Mouse (Mus musculus): ENCODE data around the gene Gm29735. TPM values are rescaled to one million over a fixed set of nuclear protein-coding genes. Genes with fewer than 3 reads are reported as not detected.
"Not testable (repeated sequence)": the region's sequence is repeated elsewhere in the genome, so short reads cannot be mapped to it uniquely, and the experiment has no call there.

Gm29735 gene
- polyA plus RNA-seq, 1 experiment from 2014 or later, result not detected

GRCm38 (mm10) chr7:142148633-142149032, 8.3 kb downstream of the Gm29735 start:
- no peaks in the 10 kb centered on the region for H3K4me1 ChIP-seq
- H3K4me3 ChIP-seq, result no peak overlapping the region
- H3K27me3 ChIP-seq (ENCODE audit: poor library complexity, severe bottlenecking), result 0 out of 2 replicates have a peak, but pooled peaks cover 4% of the 10 kb centered on the region
- H3K27ac ChIP-seq, result no peak overlapping the region
- DNase-seq (ENCODE audit: extremely low spot score, low spot score), result no peak
- H3K36me3 ChIP-seq (replicated peaks), result no peaks in the 10 kb centered on the region
- H3K9me3 ChIP-seq, result no peaks in the 10 kb centered on the region

- Histone ChIP-seq H3K4me1 (no peaks in the 10 kb centered on the region), H3K27ac (no peak overlapping the region), H3K4me3 (no peak overlapping the region), H3K27me3 (ENCODE audit: poor library complexity, severe bottlenecking) (0 out of 2 replicates have a peak, but pooled peaks cover 4% of the 10 kb centered on the region), H3K9me3 (no peaks in the 10 kb centered on the region), H3K36me3 (replicated peaks) (no peaks in the 10 kb centered on the region)
- DNase-seq (ENCODE audit: extremely low spot score, low spot score), result peak; percentile 29
- WGBS, result 2% methylated on average over 1 of the region's 1 CpGs
Observed at GRCm38 (mm10) chr7:142146033-142146432, 10.9 kb downstream of the Gm29735 start.

GRCm38 (mm10) chr7:142145413-142145940, 11.4 kb downstream of the Gm29735 start:
- 56% methylated on average over 4 of the region's 4 CpGs for WGBS
- no peak for DNase-seq (ENCODE audit: extremely low spot score, low spot score)
- no peaks in the 10 kb centered on the region for H3K36me3 ChIP-seq (replicated peaks)
- H3K9me3 ChIP-seq, result no peaks in the 10 kb centered on the region
- H3K4me3 ChIP-seq, result no peak overlapping the region
- H3K27me3 ChIP-seq (ENCODE audit: poor library complexity, severe bottlenecking), result 0 out of 2 replicates have a peak, but pooled peaks cover 4% of the 10 kb centered on the region
- no peak overlapping the region for H3K27ac ChIP-seq
- no peaks in the 10 kb centered on the region for H3K4me1 ChIP-seq

GRCm38 (mm10) chr7:142144507-142144906, 12.4 kb downstream of the Gm29735 start, which contains the start of gene Gm45337:
Gene Gm45337 (minus strand): TSS chr7:142144607.
- 82% methylated on average over 1 of the region's 1 CpGs for WGBS
- H3K27ac ChIP-seq, result no peak within 1 kb of the TSS
- no peaks in the 10 kb centered on the region for H3K36me3 ChIP-seq (replicated peaks)
- no peaks in the 10 kb centered on the region for H3K4me1 ChIP-seq
- H3K9me3 ChIP-seq, result no peaks in the 10 kb centered on the region
- DNase-seq (ENCODE audit: extremely low spot score, low spot score), result no peak
- no peak within 1 kb of the TSS for H3K4me3 ChIP-seq
- 0 out of 2 replicates have a peak, but pooled peaks cover 4% of the 10 kb centered on the region for H3K27me3 ChIP-seq (ENCODE audit: poor library complexity, severe bottlenecking)

- H3K36me3 ChIP-seq (replicated peaks); H3K9me3 ChIP-seq; H3K27me3 ChIP-seq (ENCODE audit: poor library complexity, severe bottlenecking); DNase-seq (ENCODE audit: extremely low spot score, low spot score); H3K4me1 ChIP-seq; H3K4me3 ChIP-seq; H3K27ac ChIP-seq: not testable (repeated sequence)
- WGBS, result 71% methylated on average over 1 of the region's 1 CpGs
Observed at GRCm38 (mm10) chr7:142143506-142144010, 13.4 kb downstream of the Gm29735 start.

GRCm38 (mm10) chr7:142140696-142141095, 16.2 kb downstream of the Gm29735 start:
- Histone ChIP-seq H3K4me1 (no peaks in the 10 kb centered on the region), H3K27ac (no peak overlapping the region), H3K9me3 (no peaks in the 10 kb centered on the region), H3K27me3 (ENCODE audit: poor library complexity, severe bottlenecking) (0 out of 2 replicates have a peak, but pooled peaks cover 4% of the 10 kb centered on the region), H3K4me3 (no peak overlapping the region), H3K36me3 (replicated peaks) (no peaks in the 10 kb centered on the region)
- no peak for DNase-seq (ENCODE audit: extremely low spot score, low spot score)
- 50% methylated on average over 1 of the region's 1 CpGs for WGBS

- DNase-seq (ENCODE audit: extremely low spot score, low spot score); H3K36me3 ChIP-seq (replicated peaks); H3K4me1 ChIP-seq; H3K27ac ChIP-seq; H3K9me3 ChIP-seq; H3K27me3 ChIP-seq (ENCODE audit: poor library complexity, severe bottlenecking); H3K4me3 ChIP-seq: not testable (repeated sequence)
- WGBS, result 51% methylated on average over 2 of the region's 2 CpGs
Observed at GRCm38 (mm10) chr7:142135934-142136333, 21.0 kb downstream of the Gm29735 start, which contains the start of gene Gm39115. Gene Gm39115 (minus strand): TSS chr7:142136034.

- Histone ChIP-seq H3K9me3 (no peaks in the 10 kb centered on the region), H3K36me3 (replicated peaks) (no peaks in the 10 kb centered on the region), H3K4me3 (no peak overlapping the region), H3K4me1 (no peaks in the 10 kb centered on the region), H3K27me3 (ENCODE audit: poor library complexity, severe bottlenecking) (no peaks in the 10 kb centered on the region), H3K27ac (no peak overlapping the region)
- WGBS, result 70% methylated on average over 4 of the region's 4 CpGs
- DNase-seq (ENCODE audit: extremely low spot score, low spot score), result no peak
Observed at GRCm38 (mm10) chr7:142134206-142134995, 22.5 kb downstream of the Gm29735 start.

- no peaks in the 10 kb centered on the region for H3K9me3 ChIP-seq
- H3K27ac ChIP-seq, result no peak overlapping the region
- WGBS, result 65% methylated on average over 4 of the region's 4 CpGs
- H3K36me3 ChIP-seq (replicated peaks), result no peaks in the 10 kb centered on the region
- H3K4me1 ChIP-seq, result no peaks in the 10 kb centered on the region
- H3K4me3 ChIP-seq, result no peak overlapping the region
- H3K27me3 ChIP-seq (ENCODE audit: poor library complexity, severe bottlenecking), result no peaks in the 10 kb centered on the region
- DNase-seq (ENCODE audit: extremely low spot score, low spot score), result no peak
Observed at GRCm38 (mm10) chr7:142128843-142129242, 28.1 kb downstream of the Gm29735 start.

GRCm38 (mm10) chr7:142120629-142121028, 36.3 kb downstream of the Gm29735 start, which contains the start of gene Gm45618:
Gene Gm45618 (minus strand): TSS chr7:142120729.
- not testable (repeated sequence) for H3K27ac ChIP-seq; H3K4me3 ChIP-seq; H3K9me3 ChIP-seq; H3K36me3 ChIP-seq (replicated peaks); DNase-seq (ENCODE audit: extremely low spot score, low spot score); H3K4me1 ChIP-seq; H3K27me3 ChIP-seq (ENCODE audit: poor library complexity, severe bottlenecking)
- 85% methylated on average over 1 of the region's 1 CpGs for WGBS

- Histone ChIP-seq H3K4me3 (no peak overlapping the region), H3K4me1 (no peaks in the 10 kb centered on the region), H3K9me3 (no peaks in the 10 kb centered on the region), H3K27ac (no peak overlapping the region), H3K36me3 (replicated peaks) (no peaks in the 10 kb centered on the region), H3K27me3 (ENCODE audit: poor library complexity, severe bottlenecking) (no peaks in the 10 kb centered on the region)
- WGBS, result 21% methylated on average over 5 of the region's 5 CpGs
- no peak for DNase-seq (ENCODE audit: extremely low spot score, low spot score)
Observed at GRCm38 (mm10) chr7:142119632-142120031, 37.3 kb downstream of the Gm29735 start.

All from forebrain, embryonic 10.5 days (tissue).